Mouse (Mus musculus) megakaryocyte-erythroid progenitor cell, adult 5-6 weeks (primary cell): ENCODE measurements around the gene 2410015M20Rik. TPM values are rescaled to one million over a fixed set of nuclear protein-coding genes. Genes with fewer than 3 reads are reported as not detected.
"Not testable (repeated sequence)": the region's sequence is repeated elsewhere in the genome, so short reads cannot be mapped to it uniquely, and the experiment has no call there.

Experiments
- ATAC-seq: replicated peaks from 2 replicates; pipeline ENCODE4 v1.8.0; 2016; ENCODE audit warnings: mild to moderate bottlenecking, inconsistent platforms; ENCODE audit not compliant: severe bottlenecking, poor library complexity, low FRiP score, low TSS enrichment
- total RNA-seq, 2 experiments: library from RNA; stranded (forward) in 1 of 2; stranded (reverse) in 1 of 2; fragments of 200-1000, 215-1000 nt in 1 of 2; fragments of >200 nt in 1 of 2; fragmentation: Nextera tagmentation in 1 of 2; gene quantifications; 2 replicates each; pipeline ENCODE4 v1.2.3; 2014 to 2017

Gene 2410015M20Rik
- total RNA-seq, 2 experiments from 2014 or later: 126 to 171 TPM

- no peak for ATAC-seq
Observed at GRCm38 (mm10) chr17:56614391-56615135, 5.0 kb upstream of the 2410015M20Rik start.

GRCm38 (mm10) chr17:56613893-56614292 lies 4.3 kb upstream of the 2410015M20Rik start:
- not testable (repeated sequence) for ATAC-seq

- peak; percentile 39 for ATAC-seq
Observed at GRCm38 (mm10) chr17:56613236-56613844, 3.8 kb upstream of the 2410015M20Rik start, which contains the start of gene Rpl36. TSS of gene Rpl36 (plus strand) at chr17:56613416.

GRCm38 (mm10) chr17:56612565-56612939 lies 3.0 kb upstream of the 2410015M20Rik start:
- not testable (repeated sequence) for ATAC-seq

GRCm38 (mm10) chr17:56611861-56612564 lies 2.4 kb upstream of the 2410015M20Rik start:
- peak; percentile 22; the same call in 1 of the 2 replicates for ATAC-seq

- no peak for ATAC-seq
Observed at GRCm38 (mm10) chr17:56611323-56611722, 1.8 kb upstream of the 2410015M20Rik start.

GRCm38 (mm10) chr17:56608699-56609098 lies 872 bp downstream of the 2410015M20Rik start:
- no peak for ATAC-seq

GRCm38 (mm10) chr17:56607521-56608062 lies 2.0 kb downstream of the 2410015M20Rik start:
- ATAC-seq: no peak

- no peak for ATAC-seq
Observed at GRCm38 (mm10) chr17:56605431-56605830, 4.1 kb downstream of the 2410015M20Rik start.

GRCm38 (mm10) chr17:56604422-56604821 lies 5.1 kb downstream of the 2410015M20Rik start:
- no peak for ATAC-seq

GRCm38 (mm10) chr17:56604070-56604380 lies 5.5 kb downstream of the 2410015M20Rik start:
- no peak for ATAC-seq

- no peak for ATAC-seq
Observed at GRCm38 (mm10) chr17:56603186-56604069, 6.1 kb downstream of the 2410015M20Rik start.

GRCm38 (mm10) chr17:56593527-56594271 lies 15.9 kb downstream of the 2410015M20Rik start:
- no peak for ATAC-seq

- no peak for ATAC-seq
Observed at GRCm38 (mm10) chr17:56592553-56592952, 17.0 kb downstream of the 2410015M20Rik start.

GRCm38 (mm10) chr17:56588921-56589320 lies 20.6 kb downstream of the 2410015M20Rik start:
- ATAC-seq: no peak

- ATAC-seq: no peak
Observed at GRCm38 (mm10) chr17:56587773-56588172, 21.8 kb downstream of the 2410015M20Rik start.

- ATAC-seq: no peak; the same call in 1 of the 2 replicates
Observed at GRCm38 (mm10) chr17:56585171-56585821, 24.3 kb downstream of the 2410015M20Rik start.
